Mouse (Mus musculus) layer of hippocampus, adult 18-20 months (tissue): ENCODE results near the gene Snx13. TPM values are rescaled to one million over a fixed set of nuclear protein-coding genes. Genes with fewer than 3 reads are reported as not detected.
A peak's percentile ranks its signal among the peaks of the same experiment; 100 is the strongest.

Experiments
- DNase-seq, 2 experiments: peaks; one replicate each; pipeline ENCODE4 v3.0.0; 2022; ENCODE audit warnings: low spot score in 2 of 2
- microRNA-seq, 2 experiments: library from miRNA; unstranded; fragments of <30 nt; microRNA quantifications; one replicate each; pipeline ENCODE4 v1.2.0; 2021
- total RNA-seq, 2 experiments: library from RNA; stranded (reverse); gene quantifications; 2 replicates each; pipeline ENCODE4 v1.2.3; 2021

Snx13 gene
- total RNA-seq, 2 experiments from 2014 or later: 63.5 to 65.4 TPM

- peak; percentile 76 to 92 for DNase-seq
Observed at GRCm38 (mm10) chr12:35182675-35183074, 135.7 kb downstream of the Snx13 start.

GRCm38 (mm10) chr12:35184261-35184660, 137.3 kb downstream of the Snx13 start:
- DNase-seq: no peak

- DNase-seq: peak; percentile 54 to 89
Observed at GRCm38 (mm10) chr12:35191698-35192425, 144.9 kb downstream of the Snx13 start.

GRCm38 (mm10) chr12:35192426-35192769, 145.4 kb downstream of the Snx13 start:
- DNase-seq: no peak

Small RNAs within 50 kb of the gene (microRNA-seq; reads per million reads assigned to microRNA genes)
- 0 reads per million in 2 experiments for gene Mir680-3

Other genes with a start within 250 kb of the Snx13 start
- gene Hdac9, start 130.1 kb upstream of the Snx13 start, total RNA-seq: 10 to 100 TPM; 39.4 to 40.6 TPM
- gene Prps1l1, start 62.4 kb upstream of the Snx13 start, total RNA-seq: not detected